Mouse (Mus musculus) olfactory bulb, adult 2 months (tissue): ENCODE measurements around the gene Slc13a5.

Experiments used
- CTCF ChIP-seq: fragments of 200-500 bp; IDR thresholded peaks from 2 replicates; pipeline ENCODE4 v1.5.1; 2012; ENCODE audit warnings: low read depth, mild to moderate bottlenecking, low read length, moderate library complexity; ENCODE audit not compliant: insufficient read depth
- POLR2A ChIP-seq: fragments of 200-500 bp; IDR thresholded peaks from 2 replicates; pipeline ENCODE4 v1.6.1; 2012; ENCODE audit warnings: mild to moderate bottlenecking, low read depth, low read length, moderate library complexity; ENCODE audit not compliant: insufficient read depth

- TF ChIP-seq CTCF (no peak), POLR2A (no peak)
Observed at GRCm38 (mm10) chr11:72194259-72194658, 72.8 kb downstream of the Slc13a5 start.
